ENCODE assay signal across 8 mouse cellular contexts in the genomic region with DNA sequence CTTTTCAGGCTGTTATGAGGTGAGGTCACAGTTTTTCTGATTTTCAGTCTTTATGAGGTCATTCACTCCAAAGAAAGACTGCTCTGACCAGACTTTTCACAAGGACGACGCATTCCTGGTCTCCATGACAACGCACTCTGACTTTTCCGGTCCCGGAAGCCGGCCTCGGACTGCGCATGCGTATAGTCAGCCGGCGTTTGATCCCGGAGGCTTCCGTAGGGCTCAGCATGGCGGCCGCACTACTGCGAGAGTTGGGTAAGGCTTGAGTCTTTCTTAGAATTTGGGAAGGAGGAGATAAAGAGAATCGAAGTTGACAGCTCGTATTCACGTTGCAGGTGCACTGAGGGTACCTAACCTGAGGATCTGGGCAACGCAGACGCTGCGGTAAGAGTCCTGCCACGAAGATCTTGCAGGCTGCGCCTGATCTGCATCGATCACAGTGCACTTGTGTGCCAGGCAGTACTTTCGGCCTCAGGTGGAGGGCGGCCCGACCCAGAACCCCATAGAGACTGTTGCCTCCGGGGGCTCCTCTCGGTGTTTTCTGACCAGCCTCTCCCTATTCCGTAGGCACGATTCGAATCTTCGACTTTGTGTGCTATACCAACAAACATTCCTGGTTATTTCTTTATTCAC. TPM values are rescaled to one million over a fixed set of nuclear protein-coding genes. Genes with fewer than 3 reads are reported as not detected.
A peak's percentile ranks its signal among the peaks of the same experiment; 100 is the strongest.
DNase-seq lines count a peak whose midpoint lies in the region; ATAC-seq and TF ChIP-seq lines count a peak whose summit lies in the region.

A gene (plus strand): TSS at position 203 of the 633 bp plus-strand sequence.

- H3K27ac ChIP-seq in hindbrain, embryonic 10.5 days, result peak within 1 kb of the TSS; percentile 81
- H3K27ac ChIP-seq in lung, postnatal 0 days (ENCODE audit: low read length), result peak within 1 kb of the TSS; percentile 52

- H3K4me2 ChIP-seq in lung, postnatal 0 days (replicated peaks; ENCODE audit: low read depth, low read length), result peak within 1 kb of the TSS; percentile 68

- no peaks in the 10 kb centered on the region for H3K9me3 ChIP-seq in hindbrain, embryonic 10.5 days
- no peaks in the 10 kb centered on the region for H3K9me3 ChIP-seq in lung, postnatal 0 days (ENCODE audit: low read length)

- DNase-seq in MN1 (ENCODE audit: low spot score), result peak; percentile 99
- peak; percentile 94 for DNase-seq in cerebellum, adult 9-10 months
- DNase-seq in hindbrain, embryonic 10.5 days (ENCODE audit: low spot score), result peak; percentile 96
- peak; percentile 94 for DNase-seq in layer of hippocampus, adult 9-11 months
- peak; percentile 98 for DNase-seq in lung, postnatal 0 days (ENCODE audit: low spot score)
- DNase-seq in ovary, postnatal 14 days (ENCODE audit: low spot score), result peak; percentile 97
- peak; percentile 96 for DNase-seq in thymus, postnatal 14 days

- TF ChIP-seq CTCF in lung, postnatal 0 days (IDR thresholded peaks at IDR 0.05), result no peak

- peaks cover 40% of the 10 kb centered on the region for H3K36me3 ChIP-seq in hindbrain, embryonic 10.5 days
- 0 out of 2 replicates have a peak, but pooled peaks cover 5% of the 10 kb centered on the region for H3K36me3 ChIP-seq in lung, postnatal 0 days (ENCODE audit: insufficient read depth, low read length)

- peak within 1 kb of the TSS; percentile 71 for H3K9ac ChIP-seq in lung, postnatal 0 days (replicated peaks; ENCODE audit: low read depth)

- H3K4me3 ChIP-seq in hindbrain, embryonic 10.5 days, result peak within 1 kb of the TSS; percentile 63
- peak within 1 kb of the TSS; percentile 65 for H3K4me3 ChIP-seq in lung, postnatal 0 days (ENCODE audit: low read depth, low read length)

- WGBS in hindbrain, embryonic 10.5 days, result under 1% methylated on average over 34 of the region's 34 CpGs
- WGBS in lung, postnatal 0 days, result 1% methylated on average over 34 of the region's 34 CpGs

- TF ChIP-seq EP300 in lung, postnatal 0 days (IDR thresholded peaks at IDR 0.05), result peak; percentile 58; the same call in 1 of the 2 replicates

- ATAC-seq in frontal cortex, adult (ENCODE audit: low TSS enrichment), result peak; percentile 82
- ATAC-seq in lung, postnatal 0 days, result peak; percentile 81

- no peaks in the 10 kb centered on the region for H3K27me3 ChIP-seq in hindbrain, embryonic 10.5 days (ENCODE audit: insufficient read depth, poor library complexity, severe bottlenecking)
- no peaks in the 10 kb centered on the region for H3K27me3 ChIP-seq in lung, postnatal 0 days (replicated peaks; ENCODE audit: insufficient read depth, low read length)

- H3K4me1 ChIP-seq in hindbrain, embryonic 10.5 days (replicated peaks), result peaks cover 21% of the 10 kb centered on the region
- no peaks in the 10 kb centered on the region for H3K4me1 ChIP-seq in lung, postnatal 0 days (ENCODE audit: insufficient read depth, low read depth, low read length)

RNA-seq across cellular contexts. Expression of the gene that starts here (rescaled TPM):
- polyA plus RNA-seq in hindbrain, embryonic 10.5 days (2016; fragmentation: Nextera tagmentation; extraction: Ambion mirVana), result 140 TPM in 2 replicates
- 75.1 and 81.7 TPM in 2 replicates for polyA plus RNA-seq in lung, postnatal 0 days (2015; fragmentation: Nextera tagmentation; extraction: Ambion mirVana)

Comparison
In these comparisons a context has a peak if more than half of its experiments do, and no peak if none do; other contexts are left out.
1. Peak in every context shown above with its lines: DNase-seq, ATAC-seq, H3K4me3 ChIP-seq and H3K27ac ChIP-seq.